ENCODE assay signal across 24 mouse cellular contexts in the genomic region with DNA sequence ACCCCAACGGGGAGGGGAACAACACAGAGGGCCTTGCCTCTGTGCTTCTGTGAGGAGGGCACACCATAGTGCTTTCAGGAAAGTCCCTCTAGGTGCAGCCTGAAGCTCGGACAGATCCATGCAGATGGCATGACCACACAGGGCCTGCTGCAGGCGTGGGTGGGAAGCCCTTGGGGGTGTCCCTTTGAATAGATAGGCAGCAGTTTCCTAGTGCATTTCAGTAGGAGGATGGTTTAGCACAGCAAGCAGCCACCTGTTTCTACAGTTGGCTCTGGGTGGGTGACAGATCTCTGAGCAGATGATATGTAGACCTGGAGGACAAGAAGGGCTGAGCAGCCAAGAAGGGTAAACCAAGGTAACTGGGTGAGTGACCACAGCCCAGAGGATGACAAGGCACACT.
DNase-seq lines count a peak whose midpoint lies in the region; ATAC-seq and TF ChIP-seq lines count a peak whose summit lies in the region.
"Had no signal": no experiment of that assay in that cellular context is flagged by ENCODE, and none has a peak within 500 bp of the region (broad histone marks: within the 10 kb centered on the region; RNA-seq: fewer than 3 reads in every experiment).

No protein-coding gene starts in this region.

- no peak overlapping the region for H3K27ac ChIP-seq in midbrain, embryonic 11.5 days (ENCODE audit: low read depth, low read length)
- H3K27ac ChIP-seq in midbrain, embryonic 14.5 days (replicated peaks; ENCODE audit: low read depth, low read length) = no peak overlapping the region
- no peak overlapping the region for H3K27ac ChIP-seq in CH12.LX (ENCODE audit: insufficient read depth, low read depth)
- H3K27ac ChIP-seq: embryonic facial prominence, embryonic 13.5 days; forebrain, embryonic 10.5 days; forebrain, embryonic 13.5 days; heart, adult 2 months; heart, embryonic 13.5 days; hindbrain, embryonic 12.5 days; hindbrain, embryonic 15.5 days had no signal

- H3K4me1 ChIP-seq in midbrain, embryonic 11.5 days (ENCODE audit: control insufficient read depth, insufficient read depth, low read length) = no peaks in the 10 kb centered on the region
- no peaks in the 10 kb centered on the region for H3K4me1 ChIP-seq in midbrain, embryonic 14.5 days (ENCODE audit: control insufficient read depth, insufficient read depth, low read length)
- H3K4me1 ChIP-seq in CH12.LX (ENCODE audit: control insufficient read depth in 1 of 2, insufficient read depth in 2 of 2) = peaks cover 25 to 42% of the 10 kb centered on the region in 2 experiments
- H3K4me1 ChIP-seq: embryonic facial prominence, embryonic 13.5 days; hindbrain, embryonic 12.5 days had no signal

- H3K4me3 ChIP-seq in midbrain, embryonic 11.5 days (ENCODE audit: low read depth, low read length) = no peak overlapping the region
- H3K4me3 ChIP-seq in midbrain, embryonic 14.5 days (replicated peaks; ENCODE audit: low read depth, low read length) = no peak overlapping the region
- no peak overlapping the region for H3K4me3 ChIP-seq in CH12.LX (replicated peaks in 1 of 3; ENCODE audit: low read depth in 2 of 3, low read length in 2 of 3, poor library complexity in 1 of 3)
- H3K4me3 ChIP-seq: embryonic facial prominence, embryonic 13.5 days; forebrain, embryonic 10.5 days; forebrain, embryonic 13.5 days; heart, adult 2 months; heart, embryonic 10.5 days; heart, embryonic 13.5 days; hindbrain, embryonic 12.5 days; hindbrain, embryonic 15.5 days had no signal

- peak; percentile 46 for DNase-seq in layer of hippocampus, adult 11-12 months (ENCODE audit: low spot score)
- DNase-seq in layer of hippocampus, postnatal 10 days (ENCODE audit: low spot score in 2 of 2) = no peak
- peak; percentile 47 for DNase-seq in midbrain, embryonic 11.5 days (ENCODE audit: low spot score, missing footprints)
- no peak for DNase-seq in midbrain, embryonic 14.5 days
- peak; percentile 59 for DNase-seq in CH12.LX (ENCODE audit: extremely low read depth)
- peak; percentile 60 for DNase-seq in brain, adult 2 months (ENCODE audit: low read depth, low spot score)
- no peak for DNase-seq in heart, postnatal 25 days (ENCODE audit: low spot score)
- DNase-seq: adrenal gland, postnatal 14 days; cerebellum, adult 11-12 months; cerebellum, adult 9-11 months; cerebellum, postnatal 25 days; gastrocnemius, postnatal 10 days; heart, postnatal 14 days had no signal

- in situ Hi-C loops in CH12.LX (cut with MboI; ENCODE audit: low pct_ligation_motif_present, low pct_unique_long_range_greater_than_20kb, low sequenced_read_pairs) = no loop called here

- H3K4me2 ChIP-seq in midbrain, embryonic 11.5 days = no peak overlapping the region
- H3K4me2 ChIP-seq in midbrain, embryonic 14.5 days (ENCODE audit: low read length) = no peak overlapping the region
- H3K4me2 ChIP-seq in CH12.LX (ENCODE audit: insufficient read depth, low read depth, poor library complexity, severe bottlenecking) = no peak overlapping the region
- H3K4me2 ChIP-seq: embryonic facial prominence, embryonic 13.5 days; forebrain, embryonic 13.5 days; heart, embryonic 13.5 days; hindbrain, embryonic 12.5 days; hindbrain, embryonic 15.5 days had no signal

- H3K9me3 ChIP-seq in midbrain, embryonic 11.5 days (ENCODE audit: control insufficient read depth, low read length) = no peaks in the 10 kb centered on the region
- no peaks in the 10 kb centered on the region for H3K9me3 ChIP-seq in midbrain, embryonic 14.5 days (ENCODE audit: control insufficient read depth, low read length)
- no peaks in the 10 kb centered on the region for H3K9me3 ChIP-seq in CH12.LX (replicated peaks; ENCODE audit: low read length)
- H3K9me3 ChIP-seq: embryonic facial prominence, embryonic 13.5 days; forebrain, embryonic 10.5 days; forebrain, embryonic 13.5 days; heart, embryonic 10.5 days; heart, embryonic 13.5 days; hindbrain, embryonic 12.5 days; hindbrain, embryonic 15.5 days had no signal

- H3K9ac ChIP-seq in midbrain, embryonic 11.5 days (ENCODE audit: low read length) = no peak overlapping the region
- H3K9ac ChIP-seq in midbrain, embryonic 14.5 days (replicated peaks; ENCODE audit: low read length) = no peak overlapping the region
- H3K9ac ChIP-seq in CH12.LX (ENCODE audit: insufficient read depth, low read depth) = no peak overlapping the region
- H3K9ac ChIP-seq: embryonic facial prominence, embryonic 13.5 days; forebrain, embryonic 13.5 days; heart, embryonic 13.5 days; hindbrain, embryonic 12.5 days; hindbrain, embryonic 15.5 days had no signal

- peak; percentile 53 for TF ChIP-seq EP300 in CH12.LX (IDR thresholded peaks at IDR 0.05; ENCODE audit: low read length)

- no peaks in the 10 kb centered on the region for H3K36me3 ChIP-seq in midbrain, embryonic 11.5 days (ENCODE audit: control insufficient read depth, insufficient read depth, low read length)
- H3K36me3 ChIP-seq in midbrain, embryonic 14.5 days (ENCODE audit: control insufficient read depth, insufficient read depth, low read length) = no peaks in the 10 kb centered on the region
- H3K36me3 ChIP-seq in CH12.LX (replicated peaks in 1 of 2; ENCODE audit: control insufficient read depth in 1 of 2, insufficient read depth in 1 of 2, low read length in 1 of 2) = peaks cover 0 to 4% of the 10 kb centered on the region in 2 experiments
- H3K36me3 ChIP-seq: embryonic facial prominence, embryonic 13.5 days; forebrain, embryonic 10.5 days; hindbrain, embryonic 12.5 days; hindbrain, embryonic 15.5 days had no signal

- dilution Hi-C loops in CH12.LX (cut with MboI; ENCODE audit: extremely low pct_ligation_motif_present, extremely low pct_unique_long_range_greater_than_20kb, low sequenced_read_pairs) = no loop called here

- H3K79me2 ChIP-seq in CH12.LX (replicated peaks; ENCODE audit: control insufficient read depth, extremely low read depth, insufficient read depth, poor library complexity, severe bottlenecking) = no peaks in the 10 kb centered on the region

- WGBS in midbrain, embryonic 11.5 days = 82% methylated on average over 3 of the region's 3 CpGs
- WGBS in midbrain, embryonic 14.5 days = 78% methylated on average over 3 of the region's 3 CpGs

- no peak for TF ChIP-seq POLR2A in CH12.LX (IDR thresholded peaks at IDR 0.05; ENCODE audit: low read depth, low read length)

- no peaks in the 10 kb centered on the region for H3K27me3 ChIP-seq in midbrain, embryonic 11.5 days (ENCODE audit: control insufficient read depth, insufficient read depth, low read length)
- H3K27me3 ChIP-seq in midbrain, embryonic 14.5 days (ENCODE audit: control insufficient read depth, insufficient read depth, low read length) = no peaks in the 10 kb centered on the region
- no peaks in the 10 kb centered on the region for H3K27me3 ChIP-seq in CH12.LX (replicated peaks)
- H3K27me3 ChIP-seq: embryonic facial prominence, embryonic 13.5 days; forebrain, embryonic 13.5 days; heart, embryonic 13.5 days; hindbrain, embryonic 12.5 days; hindbrain, embryonic 15.5 days had no signal

- no peak for TF ChIP-seq RAD21 in CH12.LX (IDR thresholded peaks at IDR 0.05; ENCODE audit: low read depth, low read length)

- no peak for TF ChIP-seq CTCF in CH12.LX (conservative IDR thresholded peaks at IDR 0.05 in 1 of 2, IDR thresholded peaks at IDR 0.05 in 1 of 2; ENCODE audit: low read depth in 2 of 2, low read length in 2 of 2)

- intact Hi-C loops in heart, postnatal 25 days (cut with DNase I) = no loop called here

- ATAC-seq in midbrain, embryonic 11.5 days (ENCODE audit: low FRiP score) = no peak
- no peak for ATAC-seq in midbrain, embryonic 14.5 days (ENCODE audit: low FRiP score, low TSS enrichment)
- ATAC-seq: activated CD4-positive, CD25-positive, alpha-beta regulatory T cell, adult 4 months; CD4-positive, CD25-positive, alpha-beta regulatory T cell, adult 4 months; forebrain, embryonic 13.5 days; forebrain, embryonic 16.5 days had no signal

TF ChIP-seq in CH12.LX, 34 proteins besides CTCF, POLR2A, EP300 and RAD21 (continues in another document):
- peak; percentile 79 for TF ChIP-seq TCF12 (IDR thresholded peaks at IDR 0.05; ENCODE audit: low read depth, low read length)
- TF ChIP-seq ZNF384 (IDR thresholded peaks at IDR 0.05; ENCODE audit: low read depth, low read length) = no peak
- no peak for TF ChIP-seq ZMIZ1 (IDR thresholded peaks at IDR 0.05; ENCODE audit: low read depth, low read length)
- TF ChIP-seq ETS1 (conservative IDR thresholded peaks at IDR 0.05; ENCODE audit: low read depth, low read length) = peak; percentile 71
- TF ChIP-seq JUN (IDR thresholded peaks at IDR 0.05; ENCODE audit: insufficient read depth, low read depth, low read length) = no peak
- TF ChIP-seq IRF4 (IDR thresholded peaks at IDR 0.05; ENCODE audit: low read depth, low read length) = 0 out of 2 replicates have a peak, but pooled peaks have one; percentile 10
- TF ChIP-seq MAFK (IDR thresholded peaks at IDR 0.05; ENCODE audit: insufficient replicate concordance, low read length) = no peak
- TF ChIP-seq POLR2AphosphoS2 (IDR thresholded peaks at IDR 0.05; ENCODE audit: low read depth, low read length) = no peak
- no peak for TF ChIP-seq TBP (conservative IDR thresholded peaks at IDR 0.05; ENCODE audit: low read depth, low read length)
- no peak for TF ChIP-seq PAX5 (IDR thresholded peaks at IDR 0.05; ENCODE audit: low read length)
- TF ChIP-seq GABPA (IDR thresholded peaks at IDR 0.05; ENCODE audit: insufficient replicate concordance, low read depth, low read length) = no peak
- no peak for TF ChIP-seq NELFE (IDR thresholded peaks at IDR 0.05; ENCODE audit: low read depth, low read length)
- no peak for TF ChIP-seq USF1 (IDR thresholded peaks at IDR 0.05; ENCODE audit: low read depth, low read length)
- TF ChIP-seq HCFC1 (IDR thresholded peaks at IDR 0.05; ENCODE audit: low read depth, low read length) = no peak
- no peak for TF ChIP-seq MYC (IDR thresholded peaks at IDR 0.05; ENCODE audit: low read depth, low read length)
- TF ChIP-seq MAX (IDR thresholded peaks at IDR 0.05; ENCODE audit: low read length) = no peak
- TF ChIP-seq CHD1 (IDR thresholded peaks at IDR 0.05; ENCODE audit: low read depth, low read length) = no peak
- peak; percentile 50 for TF ChIP-seq BHLHE40 (IDR thresholded peaks at IDR 0.05; ENCODE audit: low read depth, low read length)
- TF ChIP-seq JUND (conservative IDR thresholded peaks at IDR 0.05; ENCODE audit: low read depth, low read length) = no peak
- peak; percentile 5; the same call in 1 of the 2 replicates for TF ChIP-seq SMC3 (IDR thresholded peaks at IDR 0.05; ENCODE audit: low read depth, low read length)
- peak; percentile 28; the same call in 1 of the 2 replicates for TF ChIP-seq MEF2A (IDR thresholded peaks at IDR 0.05; ENCODE audit: borderline replicate concordance, low read depth, low read length)
- peak; percentile 14; the same call in 1 of the 2 replicates for TF ChIP-seq CHD2 (IDR thresholded peaks at IDR 0.05; ENCODE audit: low read length)
- TF ChIP-seq ZKSCAN1 (IDR thresholded peaks at IDR 0.05; ENCODE audit: borderline replicate concordance, low read depth, low read length) = no peak
- no peak for TF ChIP-seq KAT2A (IDR thresholded peaks at IDR 0.05; ENCODE audit: insufficient replicate concordance, low read length)

Comparison
In these comparisons a context has a peak if more than half of its experiments do, and no peak if none do; other contexts are left out.
1. DNase-seq: peak in layer of hippocampus, adult 11-12 months (single experiment), midbrain, embryonic 11.5 days (single experiment), CH12.LX (single experiment) and brain, adult 2 months (single experiment); none in layer of hippocampus, postnatal 10 days (0 of 2), midbrain, embryonic 14.5 days (single experiment) and heart, postnatal 25 days (single experiment).